Mouse (Mus musculus) olfactory bulb, adult 2 months (tissue): ENCODE data around the gene Clmp.

Source experiments
- CTCF ChIP-seq: fragments of 200-500 bp; IDR thresholded peaks from 2 replicates; pipeline ENCODE4 v1.5.1; 2012; ENCODE audit warnings: low read depth, mild to moderate bottlenecking, low read length, moderate library complexity; ENCODE audit not compliant: insufficient read depth
- POLR2A ChIP-seq: fragments of 200-500 bp; IDR thresholded peaks from 2 replicates; pipeline ENCODE4 v1.6.1; 2012; ENCODE audit warnings: mild to moderate bottlenecking, low read depth, low read length, moderate library complexity; ENCODE audit not compliant: insufficient read depth

GRCm38 (mm10) chr9:40814060-40814459 lies 128.3 kb downstream of the Clmp start:
- TF ChIP-seq POLR2A, result no peak
- TF ChIP-seq CTCF, result no peak
